Mouse (Mus musculus) left cerebral cortex, adult 8-10 months (tissue): ENCODE results near the gene Fam120b. TPM values are rescaled to one million over a fixed set of nuclear protein-coding genes. Genes with fewer than 3 reads are reported as not detected.
"Not testable (repeated sequence)": the region's sequence is repeated elsewhere in the genome, so short reads cannot be mapped to it uniquely, and the experiment has no call there.

ENCODE experiments used
- DNase-seq, 2 experiments: peaks; one replicate each; pipeline ENCODE4 v3.0.0; 2022; ENCODE audit warnings: low spot score in 2 of 2
- total RNA-seq, 4 experiments: library from RNA; stranded (reverse); gene quantifications; 2 replicates each; pipeline ENCODE4 v1.2.4; 2022

Gene Fam120b
- total RNA-seq, 4 experiments from 2014 or later, result 44.8 to 48.3 (median 45.6) TPM

DNA sequence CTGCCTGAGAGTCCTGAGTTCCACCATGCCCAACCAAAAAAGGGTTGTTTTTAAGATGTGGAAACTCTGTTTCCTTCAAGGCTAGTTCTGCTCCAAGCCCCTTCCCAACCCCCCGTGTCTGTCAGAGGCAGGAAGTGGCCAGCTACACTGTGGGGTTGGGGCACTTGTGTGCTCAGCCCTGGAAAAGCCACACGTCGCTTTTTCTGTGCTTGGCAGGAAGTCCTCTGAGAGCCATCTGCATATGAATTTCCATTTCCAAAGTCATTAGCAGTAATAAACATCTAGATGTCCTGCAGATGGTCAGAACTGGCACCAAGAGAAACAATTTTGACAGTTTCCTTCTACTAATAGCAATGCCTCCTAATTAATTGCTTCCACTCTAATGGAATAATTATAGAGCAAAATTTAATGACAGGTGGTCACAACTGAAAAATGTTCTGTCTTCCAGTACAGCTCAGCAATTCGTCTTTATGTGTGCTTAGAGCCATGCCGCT lies 35.1 kb downstream of the Fam120b start:
- no peak for DNase-seq

DNA sequence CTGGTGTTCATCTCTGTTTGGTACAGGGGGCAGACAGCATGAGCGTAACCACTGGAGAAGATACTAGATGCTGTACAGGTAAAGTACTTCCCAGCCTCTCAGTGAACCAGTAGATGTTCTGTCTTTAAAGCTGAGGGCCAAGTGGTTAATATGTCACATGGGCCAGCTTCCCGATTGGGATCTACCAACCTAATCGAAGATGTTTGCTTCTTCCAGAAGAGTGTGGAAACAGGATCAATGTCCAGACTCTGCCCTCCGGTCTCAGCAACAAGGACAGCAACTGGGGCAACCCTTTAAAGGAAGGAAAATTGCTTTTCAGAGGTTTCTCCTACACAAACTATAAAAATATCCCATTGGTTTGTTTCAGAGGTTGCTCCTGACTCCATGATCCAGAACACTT lies 35.5 kb downstream of the Fam120b start:
- no peak for DNase-seq

DNA sequence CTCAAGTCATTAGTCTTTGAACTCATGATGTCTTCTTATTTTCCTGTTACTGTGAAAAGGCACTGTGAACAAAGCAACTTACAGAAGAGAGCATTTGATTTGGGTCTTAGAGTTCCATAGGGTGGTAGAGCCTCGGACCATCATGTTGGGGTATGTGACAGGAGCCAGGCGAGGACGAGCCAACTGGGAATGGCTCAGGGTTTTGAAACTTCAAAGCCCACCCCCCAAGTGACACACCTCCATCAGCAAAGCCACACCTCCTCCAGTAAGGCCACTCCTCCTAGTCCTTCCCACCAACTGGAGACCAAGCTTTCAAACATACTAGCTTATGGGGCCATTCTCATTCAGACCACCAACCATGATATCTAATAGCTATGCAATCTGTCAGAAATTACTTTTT lies 36.0 kb downstream of the Fam120b start:
- DNase-seq, result no peak

DNA sequence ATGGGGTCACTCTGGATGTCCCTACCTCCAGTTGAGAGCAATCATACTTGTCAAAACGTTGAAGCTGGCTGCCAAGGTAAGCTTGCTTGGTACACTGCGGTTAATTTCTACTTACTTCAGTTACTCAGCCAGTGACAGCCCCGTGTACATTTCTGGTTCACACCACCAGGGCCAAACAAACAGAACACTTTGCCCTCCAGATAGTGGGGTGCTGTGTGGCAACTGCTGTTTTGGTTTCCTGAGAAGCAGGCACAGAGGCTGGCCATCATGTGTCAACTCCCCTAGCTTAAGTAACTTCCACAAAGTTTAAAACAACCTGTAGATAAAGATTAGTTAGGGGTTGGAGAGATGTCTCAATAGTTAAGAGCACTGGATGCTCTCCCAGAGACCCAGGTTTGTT lies 38.7 kb downstream of the Fam120b start:
- no peak for DNase-seq

DNA sequence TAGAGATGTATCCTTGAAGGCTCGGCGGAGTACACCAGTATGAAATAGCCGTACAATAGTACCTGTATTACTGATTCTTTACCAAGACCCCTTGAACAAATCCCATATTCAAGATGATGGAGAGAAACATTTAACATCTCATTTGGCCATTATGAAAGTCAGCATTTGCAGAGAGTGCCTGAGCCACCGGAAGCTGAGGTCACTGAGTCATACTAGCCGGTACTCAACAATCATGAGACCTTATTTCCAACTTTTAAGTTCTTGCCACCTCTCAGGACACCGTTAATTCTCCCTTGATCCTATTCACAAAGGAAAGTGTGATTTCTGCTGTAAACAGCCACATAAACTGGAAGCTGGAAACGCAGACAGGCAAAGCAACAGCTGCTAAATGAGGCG lies 44.1 kb downstream of the Fam120b start:
- no peak for DNase-seq

DNA sequence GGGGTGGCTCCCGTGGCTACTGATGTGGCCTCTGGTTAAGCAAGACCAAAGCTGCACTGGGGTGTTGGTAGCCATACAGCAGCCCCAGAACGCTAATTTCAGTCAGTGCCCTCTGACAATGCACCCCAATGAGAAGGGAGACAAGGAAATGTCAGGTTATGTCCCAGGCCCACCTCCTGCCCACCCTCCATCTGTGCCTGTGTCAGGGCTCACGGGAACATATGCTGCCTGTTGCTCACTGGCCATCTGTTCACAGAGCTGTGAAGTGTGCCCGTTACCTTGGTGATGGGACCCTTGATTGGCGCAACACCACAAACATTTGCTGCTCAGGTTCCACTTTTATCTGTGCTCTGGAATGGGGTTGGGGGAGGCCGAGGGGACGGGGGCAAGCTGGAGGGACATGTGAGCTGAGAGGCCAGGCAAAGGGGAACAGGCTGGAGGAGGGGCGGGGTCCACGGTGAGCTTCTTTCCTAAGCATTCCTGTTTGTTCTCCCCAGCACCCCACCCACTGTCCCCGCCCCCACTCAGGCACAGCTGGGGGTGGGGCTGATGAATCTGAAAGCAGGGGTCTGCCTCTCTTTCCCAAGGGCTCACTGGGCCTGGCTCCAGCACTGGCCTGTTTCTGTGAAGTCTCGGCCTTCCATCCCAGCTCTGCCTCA lies 44.6 kb downstream of the Fam120b start:
- DNase-seq, result no peak

DNA sequence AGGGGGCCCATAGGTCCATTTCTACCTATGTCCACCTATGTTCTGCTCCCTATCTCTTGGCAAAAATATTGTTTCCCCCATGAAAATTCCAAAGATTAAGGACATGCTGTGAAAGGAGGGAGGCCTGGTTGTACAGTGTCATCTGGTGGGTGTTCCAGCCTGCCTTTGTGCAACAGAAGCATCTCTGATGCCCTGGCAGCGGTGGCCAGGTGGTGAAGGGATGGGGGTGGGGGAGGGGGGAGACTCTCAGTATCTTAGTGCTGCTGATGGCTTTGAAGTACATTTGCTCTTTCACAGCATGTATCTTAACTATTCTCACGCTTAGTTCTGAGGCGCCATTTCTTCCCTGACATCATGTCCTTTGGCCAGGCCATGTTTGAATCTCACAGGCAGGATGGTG lies 49.4 kb downstream of the Fam120b start:
- no peak for DNase-seq

DNA sequence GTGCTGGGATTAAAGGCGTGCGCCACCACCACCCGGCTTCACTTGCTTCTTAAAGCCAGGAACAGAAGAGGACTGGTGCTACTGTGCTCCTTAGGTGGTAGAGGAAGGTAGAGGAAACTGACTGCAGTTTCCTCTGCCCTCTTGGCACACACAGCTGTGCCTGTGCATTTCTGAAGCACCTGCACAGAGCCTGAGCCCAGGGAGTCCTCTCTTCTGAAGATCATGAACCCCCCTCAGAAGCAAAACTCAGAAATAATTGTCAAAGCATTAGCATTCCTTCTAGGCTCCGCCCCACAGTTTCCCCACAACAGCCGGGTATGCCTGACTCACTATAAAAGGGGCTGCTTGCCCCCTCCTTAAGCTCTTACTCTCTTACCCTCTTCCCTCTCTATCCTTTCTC lies 51.8 kb downstream of the Fam120b start:
- no peak for DNase-seq

DNA sequence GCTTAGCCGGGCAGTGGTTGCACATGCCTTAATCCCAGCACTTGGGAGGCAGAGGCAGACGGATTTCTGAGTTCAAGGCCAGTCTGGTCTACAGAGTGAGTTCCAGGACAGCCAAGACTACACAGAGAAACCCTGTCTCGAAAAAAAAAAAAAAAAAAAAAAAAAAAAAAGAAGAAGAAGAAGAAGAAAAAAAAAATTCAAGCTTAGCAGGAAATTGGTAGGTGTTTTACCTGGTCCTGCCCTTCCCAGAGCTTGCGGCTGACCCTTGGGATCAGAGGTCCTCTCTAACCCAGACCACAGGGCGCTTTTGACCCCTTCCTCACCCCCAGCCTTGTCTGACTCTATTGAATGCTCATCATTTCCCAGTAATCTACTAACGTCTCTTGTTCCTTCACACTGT lies 53.1 kb downstream of the Fam120b start:
- not testable (repeated sequence) for DNase-seq

DNA sequence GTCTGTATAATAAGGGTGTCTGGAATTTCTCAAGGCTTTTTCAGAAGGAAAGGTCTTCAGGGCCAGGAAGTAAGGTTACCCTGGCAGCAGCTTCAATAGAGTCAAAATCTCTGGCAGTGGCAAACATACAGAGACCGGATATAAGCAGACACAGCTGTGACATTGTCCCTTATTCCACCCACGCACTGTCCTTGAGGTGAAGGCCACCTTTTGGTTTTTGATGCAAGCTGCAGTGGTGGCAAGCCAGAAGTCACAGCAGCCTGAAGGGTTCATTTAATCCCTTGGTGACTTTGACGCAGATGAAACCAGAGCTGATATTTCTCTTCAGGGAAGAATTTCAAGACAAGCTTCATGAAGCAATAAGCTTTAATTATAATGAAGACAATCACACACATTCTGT lies 53.6 kb downstream of the Fam120b start:
- DNase-seq, result no peak

DNA sequence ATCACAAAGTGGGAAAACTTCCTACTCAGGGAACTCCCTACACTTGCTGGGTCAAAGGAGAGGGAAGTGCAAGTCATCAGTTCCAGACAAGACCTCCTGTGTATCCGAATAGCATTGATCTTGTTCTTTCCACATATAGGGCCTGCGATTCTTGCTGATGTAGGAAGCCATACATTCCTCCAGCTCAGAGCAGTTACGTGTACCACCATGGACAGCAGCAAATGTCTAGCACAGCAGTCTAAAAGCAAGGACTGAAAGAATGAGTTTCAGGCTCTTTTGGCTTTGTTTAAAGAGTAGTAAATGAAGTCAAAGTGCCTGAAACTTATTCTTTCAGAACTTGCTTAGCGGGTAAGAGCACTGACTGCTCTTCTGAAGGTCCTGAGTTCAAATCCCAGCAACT lies 59.2 kb downstream of the Fam120b start:
- DNase-seq, result no peak

DNA sequence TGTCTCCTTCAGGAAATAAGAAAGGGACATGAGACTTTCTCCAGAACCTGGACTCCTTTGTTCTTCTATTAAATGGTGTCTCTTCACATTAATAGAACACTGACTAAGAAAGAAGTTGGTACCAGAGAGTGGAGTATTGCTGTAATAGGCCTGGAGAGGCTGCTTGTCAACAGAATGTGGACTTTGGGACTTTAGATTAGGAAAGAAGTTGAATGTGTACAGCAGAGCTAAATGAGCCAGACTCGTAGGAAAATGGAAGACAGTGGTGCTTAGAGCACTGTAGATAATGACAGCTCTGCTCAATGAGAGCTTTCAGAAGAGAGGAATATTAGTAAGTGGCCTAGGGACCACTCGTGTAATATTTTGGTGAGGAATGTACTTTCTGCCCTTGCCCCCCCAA lies 60.6 kb downstream of the Fam120b start:
- DNase-seq, result no peak

DNA sequence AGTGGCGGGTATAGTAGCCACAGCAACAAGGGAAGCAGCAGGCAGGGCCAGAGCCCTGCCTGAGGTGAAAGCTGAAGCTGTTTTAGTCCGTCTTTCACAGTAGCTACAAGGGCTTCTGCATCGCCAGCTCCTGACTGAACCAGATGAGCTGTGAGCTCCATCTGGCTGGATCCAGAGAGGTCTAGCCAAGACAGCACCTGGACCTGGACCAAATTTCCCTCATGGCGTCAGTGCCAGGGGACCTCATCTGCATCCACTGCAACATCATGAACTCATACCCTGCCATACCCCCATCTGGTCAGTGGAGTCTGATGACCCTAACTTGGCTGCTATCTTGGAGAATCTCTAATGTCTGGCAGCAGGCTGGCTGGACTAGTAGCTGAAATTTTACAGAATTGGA lies 63.8 kb downstream of the Fam120b start:
- DNase-seq, result no peak

DNA sequence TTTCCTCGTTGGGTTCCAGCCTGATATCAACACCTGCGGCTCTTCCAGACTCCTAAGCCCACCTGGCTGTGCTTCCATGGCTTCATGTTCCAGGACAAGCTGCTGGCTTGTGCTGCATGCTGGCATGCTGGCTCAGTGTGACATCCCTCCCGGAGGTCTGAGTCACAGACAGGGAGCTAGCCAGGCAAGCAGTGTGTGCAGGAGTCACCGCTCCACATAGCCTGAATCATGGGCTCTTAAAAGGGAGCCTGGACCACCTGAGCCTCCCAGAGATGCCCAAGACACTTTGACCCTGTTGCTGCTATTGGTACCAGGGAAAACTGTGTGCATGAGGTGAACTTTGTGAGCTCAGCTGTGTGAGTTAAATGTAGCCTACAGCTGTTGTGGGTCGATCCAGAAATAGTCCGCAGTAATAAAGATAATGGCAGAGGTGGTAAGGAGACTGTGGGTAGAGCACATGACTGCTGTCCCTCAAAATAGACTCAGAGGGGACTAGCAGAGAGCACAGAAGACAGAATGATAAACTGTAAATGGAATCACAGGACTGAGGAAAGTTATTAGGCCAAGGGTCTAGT lies 66.0 kb downstream of the Fam120b start:
- DNase-seq, result peak in 1 of 2 experiments; percentile 16

DNA sequence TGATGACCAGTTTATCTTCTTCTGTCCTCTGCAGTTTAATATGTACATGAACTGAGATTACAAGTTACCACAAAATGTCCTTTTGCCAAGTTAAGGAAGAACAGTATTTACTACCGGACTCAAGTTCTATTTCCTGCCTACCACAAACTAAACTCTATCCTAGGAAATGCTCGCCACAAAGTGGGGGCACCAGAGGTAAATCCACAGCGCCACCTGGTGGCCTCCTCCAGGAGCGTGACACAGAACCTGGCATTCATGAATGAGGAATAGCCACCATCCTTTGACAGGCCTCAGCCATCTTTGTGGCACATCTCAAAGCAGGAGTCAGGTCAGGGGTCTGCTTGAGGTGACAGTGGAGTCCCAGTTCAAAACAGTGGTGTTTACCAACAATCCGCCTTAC lies 71.7 kb downstream of the Fam120b start:
- peak in 1 of 2 experiments; percentile 58 for DNase-seq

DNA sequence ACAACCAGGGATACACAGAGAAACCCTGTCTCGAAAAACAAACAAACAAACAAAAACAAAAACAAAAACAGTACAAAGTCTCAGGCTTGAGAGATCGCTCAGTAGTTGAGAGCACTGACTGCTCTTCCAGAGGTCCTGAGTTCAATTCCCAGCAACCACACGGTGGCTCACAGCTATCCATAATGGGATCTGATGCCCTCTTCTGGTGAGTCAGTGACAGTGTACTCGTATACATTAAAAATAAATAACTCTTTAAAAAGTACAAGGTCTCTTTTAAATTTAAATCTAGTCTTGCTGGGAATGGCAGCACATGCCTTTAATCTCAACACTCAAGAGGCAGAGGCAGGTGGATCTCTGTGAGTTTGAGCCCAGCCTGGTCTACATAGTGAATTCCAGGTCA lies 76.7 kb downstream of the Fam120b start:
- DNase-seq, result no peak

Other genes starting within 250 kb of the Fam120b start
- gene Dll1, start 19.3 kb upstream of the Fam120b start, total RNA-seq, result 10 to 100 TPM in 1 of 4 experiments, 1 to 10 TPM in 3; 5.8 to 10.6 (median 8.0) TPM
- 100 to 1,000 TPM; 123 to 140 (median 133) TPM for gene Psmb1, start 103.5 kb downstream of the Fam120b start, total RNA-seq
- gene Tbp, start 103.7 kb downstream of the Fam120b start, total RNA-seq, result 10 to 100 TPM; 29.9 to 36.9 (median 33.1) TPM
- gene Pdcd2, start 131.1 kb downstream of the Fam120b start, total RNA-seq, result 10 to 100 TPM; 14.9 to 28.9 (median 23.8) TPM
- gene Prdm9, start 168.2 kb downstream of the Fam120b start, total RNA-seq, result 1 to 10 TPM; 1.8 to 3.6 (median 2.9) TPM